Mouse (Mus musculus) stomach, embryonic 15.5 days (tissue): ENCODE data around the gene Lyz2. TPM values are rescaled to one million over a fixed set of nuclear protein-coding genes. Genes with fewer than 3 reads are reported as not detected.
"Not testable (repeated sequence)": the region's sequence is repeated elsewhere in the genome, so short reads cannot be mapped to it uniquely, and the experiment has no call there.

Experiments
- ATAC-seq: fragments of 200-750 bp; cut with Nextera tagmentation; 2 replicates; pipeline ENCODE4 v1.8.0; 2017; ENCODE audit warnings: low read depth, moderate number of reproducible peaks, moderate TSS enrichment; ENCODE audit not compliant: insufficient read depth, low FRiP score
- H3K27ac ChIP-seq: fragments of 300-500 bp; sonication (generic); 2 replicates; pipeline ENCODE4 v1.5.1; 2015; ENCODE audit warnings: mild to moderate bottlenecking, inconsistent platforms
- H3K27me3 ChIP-seq: fragments of 300-500 bp; sonication (generic); replicated peaks from 2 replicates; pipeline ENCODE4 v1.6.1; 2015; ENCODE audit warnings: inconsistent platforms
- H3K36me3 ChIP-seq: fragments of 300-500 bp; sonication (generic); 2 replicates; pipeline ENCODE4 v1.6.1; 2015; ENCODE audit warnings: inconsistent platforms
- H3K4me1 ChIP-seq: fragments of 300-500 bp; sonication (generic); 2 replicates; pipeline ENCODE4 v1.6.1; 2015; ENCODE audit warnings: inconsistent platforms
- H3K4me2 ChIP-seq: fragments of 300-500 bp; sonication (generic); 2 replicates; pipeline ENCODE4 v1.6.1; 2015; ENCODE audit warnings: mild to moderate bottlenecking, inconsistent platforms
- H3K4me3 ChIP-seq: fragments of 300-500 bp; sonication (generic); replicated peaks from 2 replicates; pipeline ENCODE4 v1.5.1; 2015; ENCODE audit warnings: inconsistent platforms
- H3K9ac ChIP-seq: fragments of 300-500 bp; sonication (generic); 2 replicates; pipeline ENCODE4 v1.6.1; 2015; ENCODE audit warnings: inconsistent platforms
- H3K9me3 ChIP-seq: fragments of 300-500 bp; sonication (generic); 2 replicates; pipeline ENCODE4 v1.6.1; 2016; ENCODE audit warnings: inconsistent platforms
- WGBS: fragments of 180-500 bp; shearing (Covaris S2); methylation state at CpG from one replicate; pipeline ENCODE4 v1.1.7; 2015; 5-methylcytosine and 5-hydroxymethylcytosine counted together
- polyA plus RNA-seq: library from polyadenylated mRNA; unstranded; fragments of >200 nt; fragmentation: Nextera tagmentation; extraction: Ambion mirVana; gene quantifications from 2 replicates; pipeline ENCODE4 v1.2.1, GENCODE M21; 2015

The Lyz2 gene
- polyA plus RNA-seq, 1 experiment from 2014 or later, result 332 TPM

- H3K4me1 ChIP-seq, result no peaks in the 10 kb centered on the region
- no peak within 1 kb of the TSS for H3K4me3 ChIP-seq
- no peak for ATAC-seq
- H3K9ac ChIP-seq, result no peak within 1 kb of the TSS
- WGBS, result 60% methylated on average over 5 of the region's 5 CpGs
- H3K27ac ChIP-seq, result no peak within 1 kb of the TSS
- H3K36me3 ChIP-seq, result no peaks in the 10 kb centered on the region
- H3K9me3 ChIP-seq, result no peaks in the 10 kb centered on the region
- no peaks in the 10 kb centered on the region for H3K27me3 ChIP-seq
- H3K4me2 ChIP-seq, result no peak within 1 kb of the TSS
These were observed 10.6 kb upstream of the Lyz2 start, which contains the start of gene Lyz1 for GRCm38 (mm10) chr10:117292671-117293070. Gene Lyz1 (minus strand): TSS chr10:117292868.

GRCm38 (mm10) chr10:117290936-117291335 is 8.8 kb upstream of the Lyz2 start:
- H3K9me3 ChIP-seq, H3K36me3 ChIP-seq, H3K4me1 ChIP-seq, H3K9ac ChIP-seq, H3K27me3 ChIP-seq, H3K4me2 ChIP-seq, H3K27ac ChIP-seq, H3K4me3 ChIP-seq, ATAC-seq: not testable (repeated sequence)
- WGBS, result 88% methylated on average over 6 of the region's 6 CpGs

GRCm38 (mm10) chr10:117290046-117290870 is 8.1 kb upstream of the Lyz2 start:
- no peak overlapping the region for H3K9ac ChIP-seq
- WGBS, result 39% methylated on average over 6 of the region's 6 CpGs
- no peaks in the 10 kb centered on the region for H3K9me3 ChIP-seq
- H3K4me3 ChIP-seq, result no peak overlapping the region
- H3K27me3 ChIP-seq, result no peaks in the 10 kb centered on the region
- H3K4me2 ChIP-seq, result no peak overlapping the region
- ATAC-seq, result no peak
- no peaks in the 10 kb centered on the region for H3K36me3 ChIP-seq
- H3K4me1 ChIP-seq, result no peaks in the 10 kb centered on the region
- H3K27ac ChIP-seq, result no peak overlapping the region

DNA sequence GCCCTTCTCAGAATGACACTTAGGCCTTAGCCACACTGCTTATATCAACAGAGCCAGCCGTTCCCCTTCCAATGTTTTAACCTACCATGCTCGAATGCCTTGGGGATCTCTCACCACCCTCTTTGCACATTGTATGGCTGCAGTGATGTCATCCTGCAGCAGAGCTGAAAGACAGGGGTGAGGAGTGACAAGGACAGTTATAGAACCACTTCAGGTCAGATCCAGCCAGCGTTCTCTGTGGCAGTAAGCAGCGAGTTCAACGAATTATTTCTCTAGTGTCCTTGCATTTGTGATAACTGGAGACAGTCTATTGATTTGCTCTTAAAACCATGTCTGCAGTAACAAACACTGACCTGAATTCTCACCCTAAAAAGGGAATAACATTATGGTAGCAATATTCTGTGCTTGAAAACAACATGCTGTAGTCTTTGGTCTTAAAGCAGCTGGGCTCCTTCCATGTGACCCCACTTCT is 6.9 kb upstream of the Lyz2 start:
- H3K36me3 ChIP-seq, ATAC-seq: not testable (repeated sequence)

DNA sequence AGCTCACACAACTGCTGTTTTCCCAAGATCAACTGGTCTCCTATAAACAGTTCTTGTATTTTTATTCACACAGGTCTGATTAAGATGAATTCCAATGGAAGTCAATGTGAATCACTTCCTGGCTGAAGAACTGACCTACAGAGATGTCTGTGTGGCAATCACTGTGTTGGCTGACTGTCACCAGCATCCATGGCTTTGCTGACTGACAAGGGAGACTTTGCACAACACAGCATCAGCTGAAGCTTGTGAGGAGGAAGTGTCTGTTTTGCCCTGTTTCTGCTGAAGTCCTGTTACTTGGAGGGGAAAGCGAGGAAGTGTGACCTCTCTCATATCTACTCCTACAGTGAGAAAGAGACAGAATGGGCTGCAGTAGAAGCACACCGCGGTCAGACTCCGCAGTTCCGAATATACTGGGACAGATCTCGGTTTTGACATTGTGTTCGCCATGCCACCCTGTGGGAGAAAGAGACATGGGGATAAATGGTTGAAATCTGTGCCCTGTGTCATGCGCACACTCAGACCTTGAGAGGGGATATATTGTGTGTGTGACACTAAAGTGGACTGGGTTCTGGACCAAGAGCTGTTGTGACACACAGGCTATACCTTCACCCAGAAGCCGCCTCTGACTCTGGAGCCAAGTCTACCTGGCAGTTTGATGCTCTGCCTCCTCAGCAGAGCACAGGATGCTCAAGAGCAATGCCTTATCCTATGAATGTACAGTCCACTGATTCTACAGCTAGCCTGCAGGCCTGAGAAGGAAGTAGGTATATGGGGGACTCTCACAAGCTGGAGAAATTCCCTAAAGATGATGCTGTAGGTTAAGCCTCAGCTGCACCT is 6.3 kb upstream of the Lyz2 start:
- Histone ChIP-seq H3K4me2 (no peak overlapping the region), H3K9ac (no peak overlapping the region), H3K36me3 (no peaks in the 10 kb centered on the region), H3K4me1 (no peaks in the 10 kb centered on the region), H3K4me3 (no peak overlapping the region), H3K27ac (no peak overlapping the region), H3K27me3 (no peaks in the 10 kb centered on the region), H3K9me3 (no peaks in the 10 kb centered on the region)
- no peak for ATAC-seq
- WGBS, result 93% methylated on average over 9 of the region's 9 CpGs

More for the DNA sequence above, 6.9 kb upstream of the Lyz2 start:
- not testable (repeated sequence) for H3K27me3 ChIP-seq, H3K9me3 ChIP-seq, H3K4me2 ChIP-seq, H3K9ac ChIP-seq, H3K27ac ChIP-seq, H3K4me1 ChIP-seq, H3K4me3 ChIP-seq
- 73% methylated on average over 5 of the region's 5 CpGs for WGBS

DNA sequence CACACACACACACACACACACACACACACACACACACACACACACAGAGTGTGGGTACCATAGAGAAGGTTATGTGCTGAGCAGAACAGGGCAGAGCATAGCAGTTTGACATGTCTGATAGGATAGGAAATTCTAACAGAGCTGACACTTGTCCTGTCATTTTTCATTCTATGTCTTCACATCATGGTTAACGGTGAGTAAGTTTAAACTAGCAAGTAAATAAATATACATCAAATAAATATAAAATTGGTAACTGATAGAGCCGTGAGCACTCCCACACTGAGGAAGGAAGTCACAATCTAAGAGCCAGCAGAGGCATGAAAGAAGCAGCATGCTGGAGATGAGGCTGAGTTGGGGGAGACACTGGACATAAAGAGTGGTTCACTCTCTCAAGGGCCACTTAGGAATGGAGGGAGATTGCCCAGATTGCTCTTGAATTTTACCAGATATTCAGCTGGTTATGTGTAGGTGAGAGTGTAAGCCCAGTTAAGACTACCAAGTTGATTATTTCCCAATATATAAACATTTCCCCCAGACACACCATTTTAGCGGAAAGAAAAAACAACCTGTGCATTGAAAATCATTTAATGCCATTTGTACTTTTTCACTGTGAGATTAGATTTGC is 5.2 kb upstream of the Lyz2 start:
- ATAC-seq, result no peak
- 59% methylated on average over 3 of the region's 3 CpGs for WGBS

DNA sequence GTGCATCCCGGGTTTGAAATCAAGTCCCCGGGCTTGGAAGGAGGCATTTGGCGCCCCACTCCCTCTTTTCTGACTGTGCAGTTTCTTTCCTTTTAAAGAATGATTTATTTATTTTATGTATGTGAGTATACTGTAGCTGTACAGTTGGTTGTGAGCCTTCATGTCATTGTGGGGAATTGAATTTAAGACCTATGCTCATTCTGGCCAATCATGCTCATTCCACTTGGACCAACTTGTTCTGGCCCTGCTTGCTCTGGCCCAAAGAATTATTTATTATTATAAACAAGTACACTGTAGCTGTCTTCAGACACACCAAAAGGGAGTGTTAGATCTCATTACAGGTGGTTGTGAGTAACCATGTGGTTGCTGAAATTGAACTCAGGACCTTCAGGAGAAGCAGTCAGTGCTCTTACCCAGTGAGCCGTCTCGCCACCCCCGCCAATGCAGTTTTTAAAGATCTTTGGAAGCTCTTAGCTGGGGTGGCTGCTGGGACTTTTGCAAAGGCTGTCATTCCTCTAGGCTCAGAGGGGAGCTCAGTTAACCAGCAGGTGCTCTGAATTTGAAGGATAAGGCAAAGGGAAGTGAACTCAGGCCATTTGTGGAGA is 4.3 kb upstream of the Lyz2 start:
- Histone ChIP-seq H3K4me3 (no peak overlapping the region), H3K36me3 (no peaks in the 10 kb centered on the region), H3K9me3 (no peaks in the 10 kb centered on the region), H3K9ac (no peak overlapping the region), H3K27ac (no peak overlapping the region), H3K4me1 (no peaks in the 10 kb centered on the region; the same call in 1 of the 2 replicates), H3K27me3 (no peaks in the 10 kb centered on the region), H3K4me2 (no peak overlapping the region)
- no peak for ATAC-seq
- 88% methylated on average over 6 of the region's 6 CpGs for WGBS

More for the DNA sequence above, 5.2 kb upstream of the Lyz2 start:
- Histone ChIP-seq H3K27me3 (no peaks in the 10 kb centered on the region), H3K9me3 (no peaks in the 10 kb centered on the region), H3K4me3 (no peak overlapping the region), H3K27ac (no peak overlapping the region), H3K36me3 (no peaks in the 10 kb centered on the region), H3K4me2 (no peak overlapping the region), H3K4me1 (no peaks in the 10 kb centered on the region; the same call in 1 of the 2 replicates), H3K9ac (no peak overlapping the region)

GRCm38 (mm10) chr10:117285584-117285983 is 3.5 kb upstream of the Lyz2 start:
- H3K9ac ChIP-seq, H3K4me1 ChIP-seq, H3K9me3 ChIP-seq, H3K27me3 ChIP-seq, ATAC-seq, H3K4me2 ChIP-seq, H3K4me3 ChIP-seq, H3K36me3 ChIP-seq, H3K27ac ChIP-seq: not testable (repeated sequence)
- whole genome bisulfite sequencing, result 76% methylated on average over 4 of the region's 7 CpGs

DNA sequence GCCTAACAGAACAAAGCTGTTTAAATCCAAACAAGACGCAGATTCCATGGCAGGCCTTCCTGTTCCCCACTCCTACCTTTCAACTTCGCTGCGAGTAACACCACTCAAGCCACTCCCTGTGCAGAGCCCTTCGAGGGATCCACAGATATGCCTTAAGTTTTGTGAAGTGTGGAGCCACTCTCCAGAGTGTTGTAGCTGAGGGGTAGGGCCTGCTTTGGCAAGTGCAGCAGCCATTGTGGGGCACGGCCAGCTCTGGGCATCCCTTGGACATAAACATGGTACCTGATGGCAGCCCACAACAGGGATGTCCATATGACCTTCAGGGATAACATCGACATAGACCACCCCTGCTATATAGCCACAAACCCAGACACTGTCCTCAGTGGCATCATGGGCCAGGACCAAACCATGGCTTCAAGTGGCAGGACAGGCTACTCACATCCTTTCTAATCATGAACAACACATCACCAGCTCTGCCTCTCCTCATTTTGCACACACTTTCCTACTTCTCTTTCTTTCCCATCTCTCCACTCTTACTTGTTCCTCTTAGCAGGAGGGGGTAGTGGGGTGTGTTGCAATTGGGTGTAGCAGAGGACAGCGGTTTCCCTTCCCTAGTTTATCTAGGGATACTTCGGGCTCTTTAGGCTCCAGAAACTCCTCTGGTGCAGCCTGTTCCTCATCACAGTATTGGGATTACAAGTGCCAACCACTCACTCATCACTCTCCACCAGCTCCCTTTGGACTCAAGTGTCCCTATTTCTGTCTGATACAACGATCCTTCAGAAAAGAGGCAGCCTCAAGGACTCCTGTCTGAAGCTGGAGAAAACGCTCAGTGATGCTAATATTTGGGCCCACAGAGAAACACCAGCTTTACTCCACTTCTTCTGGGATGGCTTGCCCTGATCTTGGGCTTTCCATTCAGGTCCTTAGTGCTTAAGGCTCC is 2.7 kb upstream of the Lyz2 start:
- Histone ChIP-seq H3K9ac (no peak overlapping the region), H3K4me2 (no peak overlapping the region), H3K4me3 (no peak overlapping the region), H3K27me3 (no peaks in the 10 kb centered on the region), H3K36me3 (no peaks in the 10 kb centered on the region), H3K9me3 (no peaks in the 10 kb centered on the region), H3K27ac (no peak overlapping the region), H3K4me1 (no peaks in the 10 kb centered on the region; the same call in 1 of the 2 replicates)
- ATAC-seq, result no peak
- 85% methylated on average over 10 of the region's 10 CpGs for WGBS

GRCm38 (mm10) chr10:117283871-117284577 is 1.9 kb upstream of the Lyz2 start:
- Histone ChIP-seq H3K4me1 (no peaks in the 10 kb centered on the region; the same call in 1 of the 2 replicates), H3K27ac (no peak overlapping the region), H3K27me3 (no peaks in the 10 kb centered on the region), H3K9ac (no peak overlapping the region), H3K4me2 (no peak overlapping the region), H3K4me3 (no peak overlapping the region), H3K9me3 (no peaks in the 10 kb centered on the region), H3K36me3 (no peaks in the 10 kb centered on the region)
- no peak for ATAC-seq
- 81% methylated on average over 7 of the region's 7 CpGs for WGBS
